Mouse (Mus musculus) lung, postnatal 0 days (tissue): Measurements from ENCODE around the gene 6030468B19Rik.
"Not testable (repeated sequence)": the region's sequence is repeated elsewhere in the genome, so short reads cannot be mapped to it uniquely, and the experiment has no call there.

Source experiments
- CTCF ChIP-seq: IDR thresholded peaks from 2 replicates; pipeline ENCODE4 v1.5.1; 2016; ENCODE audit warnings: antibody characterized with exemption, mild to moderate bottlenecking
- EP300 ChIP-seq: IDR thresholded peaks from 2 replicates; pipeline ENCODE4 v1.6.1; 2016; ENCODE audit warnings: antibody characterized with exemption, mild to moderate bottlenecking, control low read depth

- not testable (repeated sequence) for TF ChIP-seq CTCF, EP300
These were observed 18.4 kb downstream of the 6030468B19Rik start for GRCm38 (mm10) chr11:117815850-117816249.
